Mouse (Mus musculus) liver, postnatal 0 days (tissue): ENCODE measurements around the gene Tcp10c.
"Not testable (repeated sequence)": the region's sequence is repeated elsewhere in the genome, so short reads cannot be mapped to it uniquely, and the experiment has no call there.

ENCODE experiments used
- CTCF ChIP-seq: sonication (generic); IDR thresholded peaks from 2 replicates; pipeline ENCODE4 v1.5.1; 2016; ENCODE audit warnings: antibody characterized with exemption, low read depth
- EP300 ChIP-seq: IDR thresholded peaks from 2 replicates; pipeline ENCODE4 v1.6.1; 2016; ENCODE audit warnings: antibody characterized with exemption, low read depth, mild to moderate bottlenecking

- not testable (repeated sequence) for TF ChIP-seq CTCF, EP300
Measured at GRCm38 (mm10) chr17:13309182-13309631, 45.2 kb upstream of the Tcp10c start.
